22 mouse cellular contexts compared by ENCODE assay signal in the genomic region with DNA sequence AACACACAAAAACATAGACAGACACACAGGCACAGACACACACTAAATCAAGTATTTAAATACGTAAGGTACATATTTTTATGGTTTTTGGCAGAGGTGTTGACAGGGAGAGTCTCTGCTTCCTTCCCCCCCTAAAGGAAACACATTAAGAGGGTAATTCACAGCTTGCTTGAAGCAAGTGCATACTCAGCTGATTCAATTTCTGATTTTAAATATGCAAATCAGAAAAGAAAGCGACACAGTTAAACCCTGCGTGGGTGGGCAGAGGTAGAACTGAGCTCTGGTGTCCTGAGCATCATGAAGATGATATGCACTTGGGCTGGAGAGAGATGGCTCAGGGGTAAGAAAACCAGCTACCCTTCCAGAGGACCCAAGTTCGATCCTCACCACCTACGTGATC.
"Had no signal": no experiment of that assay in that cellular context is flagged by ENCODE, and none has a peak within 500 bp of the region (broad histone marks: within the 10 kb centered on the region; RNA-seq: fewer than 3 reads in every experiment).

No protein-coding gene starts in this region.

- H3K9me3 ChIP-seq: kidney, embryonic 15.5 days; liver, embryonic 13.5 days; megakaryocyte, embryonic 14.5 days; midbrain, embryonic 10.5 days; midbrain, embryonic 13.5 days; neural tube, embryonic 13.5 days had no signal

- H3K27ac ChIP-seq: kidney, embryonic 15.5 days; left cerebral cortex, adult 2 months; liver, embryonic 13.5 days; macrophage; midbrain, embryonic 10.5 days; midbrain, embryonic 13.5 days; neural tube, embryonic 13.5 days; stomach, postnatal 0 days had no signal

- DNase-seq: kidney, adult 2 months; kidney, postnatal 10 days; kidney, postnatal 36 days; layer of hippocampus, postnatal 36 days; liver, embryonic 13.5 days; lung, adult 2 months; retina, postnatal 1 day; right cerebral cortex, postnatal 25 days; spleen, adult 18-20 months; thymus, adult 2 months; thymus, postnatal 14 days; thymus, postnatal 4 days had no signal

- H3K27me3 ChIP-seq: kidney, embryonic 15.5 days; liver, embryonic 13.5 days; megakaryocyte, embryonic 14.5 days; midbrain, embryonic 13.5 days; neural tube, embryonic 13.5 days had no signal

- ATAC-seq: midbrain, embryonic 13.5 days; midbrain, embryonic 16.5 days had no signal

- H3K9ac ChIP-seq: kidney, embryonic 15.5 days; liver, embryonic 13.5 days; midbrain, embryonic 13.5 days; neural tube, embryonic 13.5 days had no signal

- H3K36me3 ChIP-seq: kidney, embryonic 15.5 days; liver, embryonic 13.5 days; midbrain, embryonic 10.5 days; midbrain, embryonic 13.5 days; neural tube, embryonic 13.5 days had no signal

- H3K4me3 ChIP-seq: kidney, embryonic 15.5 days; left cerebral cortex, adult 2 months; liver, embryonic 13.5 days; megakaryocyte, embryonic 14.5 days; midbrain, embryonic 10.5 days; midbrain, embryonic 13.5 days; myocyte; neural tube, embryonic 13.5 days had no signal

- H3K4me1 ChIP-seq: kidney, embryonic 15.5 days; neural tube, embryonic 13.5 days had no signal

- H3K4me2 ChIP-seq: kidney, embryonic 15.5 days; liver, embryonic 13.5 days; midbrain, embryonic 13.5 days; neural tube, embryonic 13.5 days had no signal
